Mouse (Mus musculus): ENCODE measurements around the gene Gm10142.
"Not testable (repeated sequence)": the region's sequence is repeated elsewhere in the genome, so short reads cannot be mapped to it uniquely, and the experiment has no call there.

Gm10142 gene

GRCm38 (mm10) chr10:77715507-77715906, at the start of gene Gm10142:
Gm10142 (plus strand) TSS chr10:77715807.
- DNase-seq (ENCODE audit: low spot score) = no peak

- no peak for DNase-seq (ENCODE audit: low spot score)
Observed at GRCm38 (mm10) chr10:77666342-77666741, 49.3 kb upstream of the Gm10142 start.

- DNase-seq (ENCODE audit: low spot score) = no peak
Observed at GRCm38 (mm10) chr10:77667402-77667801, 48.2 kb upstream of the Gm10142 start.

- DNase-seq (ENCODE audit: low spot score) = no peak
Observed at GRCm38 (mm10) chr10:77670710-77671109, 44.9 kb upstream of the Gm10142 start.

GRCm38 (mm10) chr10:77671519-77671918, 44.1 kb upstream of the Gm10142 start:
- no peak for DNase-seq (ENCODE audit: low spot score)

- no peak for DNase-seq (ENCODE audit: low spot score)
Observed at GRCm38 (mm10) chr10:77673765-77674164, 41.8 kb upstream of the Gm10142 start.

- DNase-seq (ENCODE audit: low spot score) = no peak
Observed at GRCm38 (mm10) chr10:77677562-77677961, 38.0 kb upstream of the Gm10142 start.

- no peak for DNase-seq (ENCODE audit: low spot score)
Observed at GRCm38 (mm10) chr10:77682994-77683393, 32.6 kb upstream of the Gm10142 start.

GRCm38 (mm10) chr10:77684181-77684580, 31.4 kb upstream of the Gm10142 start:
- no peak for DNase-seq (ENCODE audit: low spot score)

- no peak for DNase-seq (ENCODE audit: low spot score)
Observed at GRCm38 (mm10) chr10:77685895-77686664, 29.5 kb upstream of the Gm10142 start, which contains the start of gene Tspear. Tspear (plus strand) TSS chr10:77686569.

- no peak for DNase-seq (ENCODE audit: low spot score)
Observed at GRCm38 (mm10) chr10:77687021-77687420, 28.6 kb upstream of the Gm10142 start.

- DNase-seq (ENCODE audit: low spot score) = not testable (repeated sequence)
Observed at GRCm38 (mm10) chr10:77690356-77690807, 25.2 kb upstream of the Gm10142 start, which contains the start of gene Gm19402. Gm19402 (minus strand) TSS chr10:77690757.

GRCm38 (mm10) chr10:77697133-77697532, 18.5 kb upstream of the Gm10142 start, which contains the start of gene Gm9508:
Gm9508 (minus strand) TSS chr10:77697233.
- no peak for DNase-seq (ENCODE audit: low spot score)

- no peak for DNase-seq (ENCODE audit: low spot score)
Observed at GRCm38 (mm10) chr10:77706326-77706725, 9.3 kb upstream of the Gm10142 start, which contains the start of gene Gm10272. Gm10272 (plus strand) TSS chr10:77706626.

- no peak for DNase-seq (ENCODE audit: low spot score)
Observed at GRCm38 (mm10) chr10:77709831-77710230, 5.8 kb upstream of the Gm10142 start.

GRCm38 (mm10) chr10:77711157-77711556, 4.5 kb upstream of the Gm10142 start, which contains the start of gene Gm10024:
Gm10024 (plus strand) TSS chr10:77711457.
- DNase-seq (ENCODE audit: low spot score) = not testable (repeated sequence)

GRCm38 (mm10) chr10:77713734-77714133, 1.9 kb upstream of the Gm10142 start:
- no peak for DNase-seq (ENCODE audit: low spot score)

- DNase-seq (ENCODE audit: low spot score) = not testable (repeated sequence)
Observed at GRCm38 (mm10) chr10:77720299-77720698, 4.7 kb downstream of the Gm10142 start, which contains the start of gene Krtap12-1. Krtap12-1 (plus strand) TSS chr10:77720599.

- DNase-seq (ENCODE audit: low spot score) = no peak
Observed at GRCm38 (mm10) chr10:77724855-77725254, 9.2 kb downstream of the Gm10142 start.

- DNase-seq (ENCODE audit: low spot score) = no peak
Observed at GRCm38 (mm10) chr10:77726186-77726585, 10.6 kb downstream of the Gm10142 start, which contains the start of gene Gm10100. Gm10100 (plus strand) TSS chr10:77726486.

GRCm38 (mm10) chr10:77728280-77728679, 12.7 kb downstream of the Gm10142 start:
- no peak for DNase-seq (ENCODE audit: low spot score)

GRCm38 (mm10) chr10:77729241-77729640, 13.6 kb downstream of the Gm10142 start:
- peak; percentile 57 for DNase-seq (ENCODE audit: low spot score)

- no peak for DNase-seq (ENCODE audit: low spot score)
Observed at GRCm38 (mm10) chr10:77735928-77736327, 20.3 kb downstream of the Gm10142 start.

Measured in testis, postnatal 10 days (tissue).